Mouse (Mus musculus) heart, embryonic 11.5 days (tissue): ENCODE measurements at regions not wholly inside any gene's neighbourhood (a gene's known extent, or its start where the extent isn't known, plus 50 kb on each side); places are given as distances from the start of the nearest gene placed in this dataset.

Experiments used
- ATAC-seq: fragments of 200-750 bp; cut with Nextera tagmentation; replicated peaks from 2 replicates; pipeline ENCODE4 v1.8.0; 2017; ENCODE audit warnings: moderate library complexity; ENCODE audit not compliant: insufficient number of reproducible peaks, low FRiP score, low TSS enrichment
- H3K27ac ChIP-seq: fragments of 300-500 bp; sonication (generic); 2 replicates; pipeline ENCODE4 v1.5.1; 2014; ENCODE audit warnings: mild to moderate bottlenecking, low read depth, low read length
- H3K27me3 ChIP-seq: fragments of 300-500 bp; sonication (generic); 2 replicates; pipeline ENCODE4 v1.6.1; 2014; ENCODE audit warnings: mild to moderate bottlenecking, low read length, mixed read lengths; ENCODE audit not compliant: control insufficient read depth, insufficient read depth
- H3K36me3 ChIP-seq: fragments of 300-500 bp; sonication (generic); 2 replicates; pipeline ENCODE4 v1.6.1; 2014; ENCODE audit warnings: mild to moderate bottlenecking, low read length, moderate library complexity, mixed read lengths; ENCODE audit not compliant: control insufficient read depth, insufficient read depth
- H3K4me1 ChIP-seq: fragments of 300-500 bp; sonication (generic); 2 replicates; pipeline ENCODE4 v1.6.1; 2014; ENCODE audit warnings: low read length; ENCODE audit not compliant: control insufficient read depth, insufficient read depth
- H3K4me2 ChIP-seq: fragments of 300-500 bp; sonication (generic); 2 replicates; pipeline ENCODE4 v1.6.1; 2014; ENCODE audit warnings: mild to moderate bottlenecking, moderate library complexity
- H3K4me3 ChIP-seq: fragments of 300-500 bp; sonication (generic); 2 replicates; pipeline ENCODE4 v1.5.1; 2014; ENCODE audit warnings: low read depth, low read length
- H3K9ac ChIP-seq: fragments of 300-500 bp; sonication (generic); 2 replicates; pipeline ENCODE4 v1.6.1; 2014; ENCODE audit warnings: mild to moderate bottlenecking, low read depth, low read length, moderate library complexity
- H3K9me3 ChIP-seq: fragments of 300-500 bp; sonication (generic); replicated peaks from 2 replicates; pipeline ENCODE4 v1.6.1; 2016; ENCODE audit warnings: low read length; ENCODE audit not compliant: control insufficient read depth
- WGBS: fragments of 180-500 bp; shearing (Covaris S2); extraction: QIAGEN DNeasy Blood & Tissue Kit; methylation state at CpG from one replicate; pipeline ENCODE4 v1.1.7; 2014; ENCODE audit not compliant: insufficient replicate concordance; 5-methylcytosine and 5-hydroxymethylcytosine counted together

DNA sequence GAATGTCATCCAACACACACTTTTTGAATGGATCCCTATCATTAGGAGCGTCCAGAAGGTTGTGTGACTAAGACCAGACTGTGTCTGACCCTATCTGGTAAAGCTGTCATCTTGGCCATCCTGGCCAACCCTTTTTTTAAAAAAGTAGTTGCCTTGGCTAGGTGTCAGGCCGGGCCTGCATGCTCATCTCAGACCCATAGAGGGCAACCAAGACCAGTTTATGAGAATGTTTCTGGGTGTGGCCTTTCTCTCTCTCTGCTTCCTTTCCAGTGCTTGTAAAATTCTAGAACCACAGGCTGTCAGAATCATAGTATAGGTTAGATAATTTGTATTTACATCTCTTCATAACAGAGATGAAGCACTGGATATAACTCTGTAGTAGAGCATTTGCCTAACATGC, 62.8 kb upstream of the Las1l start:
- ATAC-seq: no peak
- no peak overlapping the region for H3K4me3 ChIP-seq
- WGBS: 19% methylated on average over 2 of the region's 2 CpGs
- H3K4me2 ChIP-seq: no peak overlapping the region
- no peak overlapping the region for H3K27ac ChIP-seq
- H3K9me3 ChIP-seq: no peaks in the 10 kb centered on the region
- no peaks in the 10 kb centered on the region for H3K4me1 ChIP-seq
- no peak overlapping the region for H3K9ac ChIP-seq
- no peaks in the 10 kb centered on the region for H3K36me3 ChIP-seq
- H3K27me3 ChIP-seq: no peaks in the 10 kb centered on the region

- WGBS: 52% methylated on average over 3 of the region's 3 CpGs
- H3K4me2 ChIP-seq: no peak overlapping the region
- H3K36me3 ChIP-seq: no peaks in the 10 kb centered on the region
- ATAC-seq: no peak
- H3K4me1 ChIP-seq: no peaks in the 10 kb centered on the region
- H3K9ac ChIP-seq: no peak overlapping the region
- no peak overlapping the region for H3K27ac ChIP-seq
- H3K4me3 ChIP-seq: no peak overlapping the region
- no peaks in the 10 kb centered on the region for H3K9me3 ChIP-seq
- H3K27me3 ChIP-seq: no peaks in the 10 kb centered on the region
These were observed 63.6 kb upstream of the Las1l start for GRCm38 (mm10) chrX:96020407-96020806.

DNA sequence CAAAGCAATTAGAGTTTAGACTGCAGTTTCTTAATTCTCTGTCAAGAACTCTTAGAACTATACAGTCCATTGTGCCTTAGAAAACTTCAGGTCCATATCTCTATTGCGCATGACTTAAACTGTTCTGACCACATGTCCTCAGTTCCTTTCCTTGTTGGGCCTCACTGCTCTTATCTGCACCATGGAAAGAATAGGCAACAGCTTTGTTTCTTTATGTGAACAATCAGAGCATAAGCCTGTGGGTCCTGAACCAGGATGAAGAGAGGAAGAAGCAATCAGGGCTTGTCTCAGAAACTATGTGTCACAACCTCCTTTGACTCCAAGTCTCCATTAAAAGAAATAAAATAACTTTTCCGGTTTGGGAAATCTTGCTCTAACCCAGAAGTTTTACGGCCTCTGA, 68.6 kb upstream of the Las1l start:
- no peaks in the 10 kb centered on the region for H3K27me3 ChIP-seq

GRCm38 (mm10) chrX:96025876-96026275, 69.1 kb upstream of the Las1l start:
- Histone ChIP-seq H3K27ac (peak overlapping the region; percentile 74; the same call in 1 of the 2 replicates), H3K36me3 (no peaks in the 10 kb centered on the region), H3K9ac (no peak overlapping the region), H3K9me3 (no peaks in the 10 kb centered on the region), H3K27me3 (no peaks in the 10 kb centered on the region), H3K4me1 (no peaks in the 10 kb centered on the region), H3K4me3 (no peak overlapping the region), H3K4me2 (no peak overlapping the region)
- WGBS: 54% methylated on average over 5 of the region's 5 CpGs
- ATAC-seq: peak; percentile 74

More for the DNA sequence above, 68.6 kb upstream of the Las1l start:
- WGBS: 76% methylated on average over 3 of the region's 3 CpGs
- Histone ChIP-seq H3K4me1 (no peaks in the 10 kb centered on the region), H3K4me3 (no peak overlapping the region), H3K9ac (no peak overlapping the region), H3K27ac (peak overlapping the region; percentile 74; the same call in 1 of the 2 replicates), H3K4me2 (no peak overlapping the region), H3K36me3 (no peaks in the 10 kb centered on the region), H3K9me3 (no peaks in the 10 kb centered on the region)
- 0 out of 2 replicates have a peak, but pooled peaks have one; percentile 26 for ATAC-seq

DNA sequence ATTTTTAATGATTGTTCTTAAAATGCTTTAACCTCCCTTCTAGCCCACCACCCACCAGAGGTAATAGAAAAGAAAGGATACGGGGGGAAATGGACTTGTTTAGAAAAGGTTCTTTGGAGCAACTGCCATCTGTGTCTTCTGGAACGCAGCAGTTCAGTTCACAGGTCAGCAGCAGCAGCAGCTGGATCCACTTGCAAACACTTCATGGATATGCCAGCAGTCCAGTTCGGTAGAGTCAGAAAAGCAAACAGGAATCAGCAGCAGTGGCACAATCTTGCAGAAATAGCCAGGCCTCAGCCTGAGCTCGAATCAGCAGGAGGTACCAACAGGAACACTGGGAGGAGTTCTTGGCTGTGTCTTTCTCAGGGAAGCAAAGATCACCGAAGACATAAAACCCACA, 64.3 kb upstream of the Msn start:
- Histone ChIP-seq H3K4me3 (no peak overlapping the region), H3K4me1 (no peaks in the 10 kb centered on the region), H3K27me3 (no peaks in the 10 kb centered on the region), H3K9me3 (no peaks in the 10 kb centered on the region), H3K4me2 (no peak overlapping the region), H3K27ac (no peak overlapping the region), H3K36me3 (no peaks in the 10 kb centered on the region), H3K9ac (no peak overlapping the region)
- ATAC-seq: no peak
- WGBS: 72% methylated on average over 5 of the region's 5 CpGs

DNA sequence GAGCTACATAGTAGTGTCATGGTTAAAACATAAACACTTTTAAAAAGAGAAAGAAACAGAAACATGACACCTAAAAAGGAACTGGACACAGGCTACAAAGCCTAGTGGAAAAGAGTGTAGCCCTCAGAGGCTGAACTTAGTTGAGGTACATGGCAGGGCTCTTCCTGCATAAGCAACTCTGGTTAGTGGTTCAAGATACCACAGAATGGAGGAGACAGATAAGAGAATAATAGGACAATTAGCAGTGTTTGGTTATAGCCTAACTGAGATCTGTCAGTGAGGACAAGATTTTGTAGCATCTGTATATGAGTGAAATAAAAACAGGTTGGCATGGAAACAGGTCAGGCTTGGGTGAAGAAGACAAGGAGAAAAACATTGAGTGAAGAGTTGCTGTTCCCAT, 60.5 kb upstream of the Msn start:
- Histone ChIP-seq H3K4me3 (no peak overlapping the region), H3K4me1 (no peaks in the 10 kb centered on the region), H3K9ac (no peak overlapping the region), H3K27me3 (no peaks in the 10 kb centered on the region), H3K4me2 (no peak overlapping the region), H3K27ac (no peak overlapping the region), H3K36me3 (no peaks in the 10 kb centered on the region), H3K9me3 (no peaks in the 10 kb centered on the region)
- ATAC-seq: no peak

GRCm38 (mm10) chrX:96042193-96042592, 53.6 kb upstream of the Msn start:
- H3K4me1 ChIP-seq: no peaks in the 10 kb centered on the region
- 57% methylated on average over 3 of the region's 3 CpGs for WGBS
- H3K36me3 ChIP-seq: no peaks in the 10 kb centered on the region
- H3K27me3 ChIP-seq: no peaks in the 10 kb centered on the region
- no peak overlapping the region for H3K9ac ChIP-seq
- H3K9me3 ChIP-seq: no peaks in the 10 kb centered on the region
- H3K27ac ChIP-seq: no peak overlapping the region
- no peak overlapping the region for H3K4me3 ChIP-seq
- ATAC-seq: no peak
- H3K4me2 ChIP-seq: no peak overlapping the region
